Mouse (Mus musculus) adrenal gland, adult 8-10 months (tissue): Measurements from ENCODE around the gene Cyp8b1. TPM values are rescaled to one million over a fixed set of nuclear protein-coding genes. Genes with fewer than 3 reads are reported as not detected.
A peak's percentile ranks its signal among the peaks of the same experiment; 100 is the strongest.

Source experiments
- DNase-seq: peaks from one replicate; pipeline ENCODE4 v3.0.0; 2022
- total RNA-seq, 4 experiments: library from RNA; stranded (reverse); gene quantifications; 2 replicates each; pipeline ENCODE4 v1.2.4; 2022

Gene Cyp8b1
- total RNA-seq, 4 experiments from 2014 or later = 0.54 to 0.84 (median 0.72) TPM

- peak; percentile 90 for DNase-seq
These were observed 25.6 kb downstream of the Cyp8b1 start for GRCm38 (mm10) chr9:121890441-121890941.

- DNase-seq = peak; percentile 56
These were observed 26.1 kb downstream of the Cyp8b1 start for GRCm38 (mm10) chr9:121889927-121890440.

GRCm38 (mm10) chr9:121882015-121882457 is 34.1 kb downstream of the Cyp8b1 start:
- no peak for DNase-seq

- DNase-seq = no peak
These were observed 34.8 kb downstream of the Cyp8b1 start for GRCm38 (mm10) chr9:121881301-121881700.

GRCm38 (mm10) chr9:121880840-121881239 is 35.3 kb downstream of the Cyp8b1 start:
- DNase-seq = peak; percentile 66

GRCm38 (mm10) chr9:121877052-121877740 is 38.9 kb downstream of the Cyp8b1 start:
- no peak for DNase-seq

- DNase-seq = no peak
These were observed 42.5 kb downstream of the Cyp8b1 start for GRCm38 (mm10) chr9:121873578-121873977.

GRCm38 (mm10) chr9:121872062-121872683 is 43.9 kb downstream of the Cyp8b1 start:
- DNase-seq = no peak

GRCm38 (mm10) chr9:121869973-121870515 is 46.1 kb downstream of the Cyp8b1 start:
- no peak for DNase-seq

- DNase-seq = no peak
These were observed 46.7 kb downstream of the Cyp8b1 start for GRCm38 (mm10) chr9:121869432-121869831.

GRCm38 (mm10) chr9:121868236-121868635 is 47.9 kb downstream of the Cyp8b1 start:
- DNase-seq = no peak

- no peak for DNase-seq
These were observed 48.5 kb downstream of the Cyp8b1 start for GRCm38 (mm10) chr9:121867632-121868031.

GRCm38 (mm10) chr9:121865425-121866008 is 50.6 kb downstream of the Cyp8b1 start:
- no peak for DNase-seq

GRCm38 (mm10) chr9:121864837-121865236 is 51.3 kb downstream of the Cyp8b1 start:
- DNase-seq = no peak

Other genes starting within 250 kb of the Cyp8b1 start
- 1 to 10 TPM; 6.4 to 8.3 (median 7.2) TPM for gene Sec22c, start 210.8 kb downstream of the Cyp8b1 start, total RNA-seq
- 10 to 100 TPM; 32.9 to 48.3 (median 40.6) TPM for gene Ss18l2, start 206.0 kb downstream of the Cyp8b1 start, total RNA-seq
- gene Nktr, start 197.1 kb downstream of the Cyp8b1 start, total RNA-seq = 100 to 1,000 TPM in 2 of 4 experiments, 10 to 100 TPM in 2; 57.2 to 146 (median 91.1) TPM
- gene Zfp651, start 157.0 kb downstream of the Cyp8b1 start, total RNA-seq = 10 to 100 TPM; 39.3 to 64.2 (median 52.9) TPM
- gene Klhl40, start 138.7 kb downstream of the Cyp8b1 start, total RNA-seq = under 1 TPM in 1 of 4 experiments, not detected in 3; 0.15 TPM
- under 1 TPM in 1 of 4 experiments, not detected in 3; 0.59 TPM for gene Hhatl, start 123.8 kb downstream of the Cyp8b1 start, total RNA-seq
- gene Ccdc13, start 76.8 kb downstream of the Cyp8b1 start, total RNA-seq = 1 to 10 TPM in 3 of 4 experiments, under 1 TPM in 1; 0.73 to 2.2 (median 1.6) TPM
- gene Higd1a, start 57.9 kb downstream of the Cyp8b1 start, total RNA-seq = 100 to 1,000 TPM in 1 of 4 experiments, 10 to 100 TPM in 3; 86.5 to 102 (median 87.4) TPM
- 1 to 10 TPM in 1 of 4 experiments, under 1 TPM in 3; 0.77 to 2.1 (median 0.88) TPM for gene Ackr2, start 17.9 kb downstream of the Cyp8b1 start, total RNA-seq
- 1 to 10 TPM; 1.8 to 2.7 (median 2.3) TPM for gene Fam198a, start 34.7 kb upstream of the Cyp8b1 start, total RNA-seq
- gene Pomgnt2, start 80.8 kb upstream of the Cyp8b1 start, total RNA-seq = 10 to 100 TPM; 21.3 to 31.3 (median 28.5) TPM
- 100 to 1,000 TPM; 153 to 206 (median 181) TPM for gene Snrk, start 201.0 kb upstream of the Cyp8b1 start, total RNA-seq